Mouse (Mus musculus): ENCODE results near the gene Isca2. TPM values are rescaled to one million over a fixed set of nuclear protein-coding genes. Genes with fewer than 3 reads are reported as not detected.

Gene Isca2
- polyA plus RNA-seq, 1 experiment from 2014 or later, result 137 TPM

DNA sequence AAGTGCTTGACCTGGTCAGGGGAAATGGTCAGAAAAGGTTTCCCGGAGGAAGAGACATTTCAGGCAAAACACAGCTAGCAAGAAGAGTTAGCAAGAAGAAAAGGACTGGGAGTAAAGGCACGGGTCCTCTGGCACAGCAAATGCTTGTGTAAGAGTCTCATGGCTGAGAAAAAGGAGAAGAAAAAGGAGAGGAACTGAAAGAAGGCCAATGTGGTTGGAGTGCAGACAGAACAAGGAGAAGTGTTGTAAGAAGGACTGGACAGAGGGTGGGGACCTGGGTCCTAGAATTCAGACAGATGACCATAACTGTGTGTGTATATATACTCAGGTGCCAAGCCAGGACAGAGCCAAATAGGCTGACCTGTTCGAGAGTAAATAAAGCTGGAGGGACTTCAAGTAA lies 24.9 kb upstream of the Isca2 start:
- Histone ChIP-seq H3K4me3 (ENCODE audit: low read depth, low read length) (no peak overlapping the region), H3K9ac (replicated peaks; ENCODE audit: low read depth, low read length) (no peak overlapping the region), H3K27me3 (ENCODE audit: control insufficient read depth, insufficient read depth, low read length) (no peaks in the 10 kb centered on the region), H3K4me1 (ENCODE audit: control insufficient read depth, insufficient read depth, low read length) (0 out of 2 replicates have a peak, but pooled peaks cover 3% of the 10 kb centered on the region), H3K9me3 (ENCODE audit: control insufficient read depth, low read depth, low read length) (no peaks in the 10 kb centered on the region), H3K4me2 (replicated peaks; ENCODE audit: low read depth, low read length) (no peak overlapping the region), H3K36me3 (ENCODE audit: control insufficient read depth, insufficient read depth, low read length) (no peaks in the 10 kb centered on the region), H3K27ac (ENCODE audit: low read length) (no peak overlapping the region)
- no peak for ATAC-seq (ENCODE audit: insufficient number of reproducible peaks, insufficient read depth, low FRiP score, low read depth)
- WGBS, result 63% methylated on average over 3 of the region's 3 CpGs

DNA sequence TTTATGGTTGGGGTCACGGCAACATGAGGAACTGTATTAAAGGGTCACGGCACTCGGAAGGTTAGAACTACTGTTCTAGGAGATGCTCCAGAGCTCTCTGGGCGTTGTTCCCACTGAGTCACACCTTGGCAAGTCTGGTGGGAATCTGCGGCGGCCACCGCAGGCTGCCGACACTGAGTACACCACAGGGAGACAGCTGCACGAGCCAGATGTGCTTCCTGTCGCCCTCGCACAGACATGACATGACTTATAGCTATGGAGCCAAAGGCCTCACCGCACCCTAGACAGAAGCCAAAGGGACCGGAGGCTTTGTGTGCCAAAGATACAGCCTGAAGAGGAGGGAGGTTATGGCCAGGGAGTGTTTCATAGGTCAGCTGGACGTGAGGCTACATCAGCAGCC lies 22.4 kb upstream of the Isca2 start:
- no peak for ATAC-seq (ENCODE audit: insufficient number of reproducible peaks, insufficient read depth, low FRiP score, low read depth)
- no peak overlapping the region for H3K27ac ChIP-seq (ENCODE audit: low read length)
- no peaks in the 10 kb centered on the region for H3K27me3 ChIP-seq (ENCODE audit: control insufficient read depth, insufficient read depth, low read length)
- H3K4me1 ChIP-seq (ENCODE audit: control insufficient read depth, insufficient read depth, low read length), result 0 out of 2 replicates have a peak, but pooled peaks cover 3% of the 10 kb centered on the region
- no peak overlapping the region for H3K9ac ChIP-seq (replicated peaks; ENCODE audit: low read depth, low read length)
- no peak overlapping the region for H3K4me3 ChIP-seq (ENCODE audit: low read depth, low read length)
- no peak overlapping the region for H3K4me2 ChIP-seq (replicated peaks; ENCODE audit: low read depth, low read length)
- H3K36me3 ChIP-seq (ENCODE audit: control insufficient read depth, insufficient read depth, low read length), result no peaks in the 10 kb centered on the region; the same call in 1 of the 2 replicates
- no peaks in the 10 kb centered on the region for H3K9me3 ChIP-seq (ENCODE audit: control insufficient read depth, low read depth, low read length)
- 43% methylated on average over 14 of the region's 14 CpGs for WGBS

GRCm38 (mm10) chr12:84752131-84752977 lies 20.7 kb upstream of the Isca2 start:
- no peak overlapping the region for H3K4me3 ChIP-seq (ENCODE audit: low read depth, low read length)
- H3K9ac ChIP-seq (replicated peaks; ENCODE audit: low read depth, low read length), result no peak overlapping the region
- no peak overlapping the region for H3K4me2 ChIP-seq (replicated peaks; ENCODE audit: low read depth, low read length)
- no peak overlapping the region for H3K27ac ChIP-seq (ENCODE audit: low read length)
- no peaks in the 10 kb centered on the region for H3K27me3 ChIP-seq (ENCODE audit: control insufficient read depth, insufficient read depth, low read length)
- WGBS, result 44% methylated on average over 14 of the region's 14 CpGs
- no peaks in the 10 kb centered on the region for H3K4me1 ChIP-seq (ENCODE audit: control insufficient read depth, insufficient read depth, low read length)
- no peak for ATAC-seq (ENCODE audit: insufficient number of reproducible peaks, insufficient read depth, low FRiP score, low read depth)
- H3K9me3 ChIP-seq (ENCODE audit: control insufficient read depth, low read depth, low read length), result no peaks in the 10 kb centered on the region
- H3K36me3 ChIP-seq (ENCODE audit: control insufficient read depth, insufficient read depth, low read length), result peaks cover 12% of the 10 kb centered on the region

DNA sequence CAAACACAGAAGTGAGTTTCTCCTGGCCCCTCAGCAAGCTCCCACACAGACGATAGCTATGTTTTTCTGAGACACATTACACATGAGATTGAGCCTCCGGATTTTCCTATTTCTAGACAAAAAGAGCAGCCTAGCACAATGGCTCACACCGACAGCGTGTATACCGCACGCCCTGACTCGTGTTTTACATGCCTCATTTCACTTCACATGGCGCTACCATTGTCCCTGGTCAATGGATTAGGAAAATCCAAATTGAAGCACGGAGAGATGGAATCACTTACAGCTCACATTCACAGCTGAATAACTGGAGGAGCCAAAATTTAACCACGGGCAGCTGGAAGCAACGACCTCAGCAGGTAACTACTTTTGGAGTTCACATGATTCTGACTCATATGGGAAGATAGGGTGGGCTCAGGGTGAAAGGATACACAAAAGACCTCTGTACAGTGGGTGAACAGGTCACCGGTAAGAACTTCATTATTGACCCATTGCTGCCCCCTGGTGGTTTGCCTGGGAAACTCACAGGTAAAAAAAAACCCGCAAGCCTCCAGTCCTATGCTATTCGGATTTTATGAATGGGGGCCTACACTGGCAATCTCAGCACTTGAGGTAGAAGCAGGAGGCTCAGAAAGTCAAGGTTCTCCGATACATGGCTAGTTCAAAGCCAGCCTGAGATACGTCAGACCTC lies 17.9 kb upstream of the Isca2 start:
- H3K4me1 ChIP-seq (ENCODE audit: control insufficient read depth, insufficient read depth, low read length), result no peaks in the 10 kb centered on the region
- no peak overlapping the region for H3K4me3 ChIP-seq (ENCODE audit: low read depth, low read length)
- H3K9ac ChIP-seq (replicated peaks; ENCODE audit: low read depth, low read length), result no peak overlapping the region
- H3K4me2 ChIP-seq (replicated peaks; ENCODE audit: low read depth, low read length), result no peak overlapping the region
- H3K27ac ChIP-seq (ENCODE audit: low read length), result no peak overlapping the region
- ATAC-seq (ENCODE audit: insufficient number of reproducible peaks, insufficient read depth, low FRiP score, low read depth), result no peak
- no peaks in the 10 kb centered on the region for H3K27me3 ChIP-seq (ENCODE audit: control insufficient read depth, insufficient read depth, low read length)
- peaks cover 21% of the 10 kb centered on the region for H3K36me3 ChIP-seq (ENCODE audit: control insufficient read depth, insufficient read depth, low read length)
- 67% methylated on average over 16 of the region's 16 CpGs for WGBS
- H3K9me3 ChIP-seq (ENCODE audit: control insufficient read depth, low read depth, low read length), result no peaks in the 10 kb centered on the region

- no peak overlapping the region for H3K9ac ChIP-seq (replicated peaks; ENCODE audit: low read depth, low read length)
- WGBS, result 93% methylated on average over 10 of the region's 10 CpGs
- no peak overlapping the region for H3K27ac ChIP-seq (ENCODE audit: low read length)
- no peaks in the 10 kb centered on the region for H3K27me3 ChIP-seq (ENCODE audit: control insufficient read depth, insufficient read depth, low read length)
- ATAC-seq (ENCODE audit: insufficient number of reproducible peaks, insufficient read depth, low FRiP score, low read depth), result no peak
- H3K9me3 ChIP-seq (ENCODE audit: control insufficient read depth, low read depth, low read length), result no peaks in the 10 kb centered on the region
- H3K4me3 ChIP-seq (ENCODE audit: low read depth, low read length), result no peak overlapping the region
- peaks cover 25% of the 10 kb centered on the region for H3K36me3 ChIP-seq (ENCODE audit: control insufficient read depth, insufficient read depth, low read length)
- no peak overlapping the region for H3K4me2 ChIP-seq (replicated peaks; ENCODE audit: low read depth, low read length)
- no peaks in the 10 kb centered on the region for H3K4me1 ChIP-seq (ENCODE audit: control insufficient read depth, insufficient read depth, low read length)
Observed at GRCm38 (mm10) chr12:84756016-84756415, 17.0 kb upstream of the Isca2 start.

DNA sequence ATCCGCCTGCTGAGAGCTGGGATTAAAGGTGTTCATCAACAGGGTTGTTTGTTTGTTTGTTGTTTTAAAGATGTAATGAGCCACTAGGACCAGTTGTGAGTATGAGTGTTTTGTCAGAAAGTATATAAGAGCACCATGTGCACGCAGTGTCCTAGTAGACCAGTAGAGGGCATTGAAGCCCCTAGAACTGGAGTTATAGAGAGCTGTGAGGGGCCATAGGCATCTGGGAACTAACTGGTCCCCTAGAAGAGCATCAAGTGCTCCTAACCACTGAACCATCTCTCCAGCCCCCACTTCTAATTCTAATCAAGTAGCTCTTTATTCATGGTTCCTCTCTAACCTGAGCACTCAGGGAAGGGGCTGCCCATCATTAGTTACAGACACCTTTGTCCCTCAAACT lies 14.0 kb upstream of the Isca2 start:
- ATAC-seq (ENCODE audit: insufficient number of reproducible peaks, insufficient read depth, low FRiP score, low read depth), result no peak
- H3K4me2 ChIP-seq (replicated peaks; ENCODE audit: low read depth, low read length), result no peak overlapping the region
- H3K4me1 ChIP-seq (ENCODE audit: control insufficient read depth, insufficient read depth, low read length), result no peaks in the 10 kb centered on the region
- peaks cover 34% of the 10 kb centered on the region for H3K36me3 ChIP-seq (ENCODE audit: control insufficient read depth, insufficient read depth, low read length)
- H3K27me3 ChIP-seq (ENCODE audit: control insufficient read depth, insufficient read depth, low read length), result no peaks in the 10 kb centered on the region
- no peak overlapping the region for H3K9ac ChIP-seq (replicated peaks; ENCODE audit: low read depth, low read length)
- 69% methylated on average over 2 of the region's 2 CpGs for WGBS
- H3K9me3 ChIP-seq (ENCODE audit: control insufficient read depth, low read depth, low read length), result no peaks in the 10 kb centered on the region
- H3K4me3 ChIP-seq (ENCODE audit: low read depth, low read length), result no peak overlapping the region
- H3K27ac ChIP-seq (ENCODE audit: low read length), result no peak overlapping the region

DNA sequence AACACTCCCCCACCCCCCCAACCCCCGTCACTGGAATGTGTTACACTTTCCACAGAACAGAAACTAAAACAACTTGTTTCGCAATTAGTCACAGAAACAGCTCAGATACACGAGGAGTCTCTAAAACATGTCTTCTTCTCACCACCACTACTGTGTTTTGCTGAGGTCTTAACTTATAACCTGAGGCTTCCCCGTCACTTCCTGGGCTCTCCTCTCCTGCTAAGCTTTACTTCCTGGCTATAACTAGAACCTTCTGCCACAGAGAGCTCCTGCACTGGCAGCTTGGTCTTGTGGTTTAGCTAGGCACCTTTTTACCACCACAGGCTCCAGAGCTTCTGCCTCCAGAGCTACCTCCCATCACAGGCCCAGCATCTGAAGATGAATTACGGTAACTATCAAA lies 10.5 kb upstream of the Isca2 start:
- 0 out of 2 replicates have a peak, but pooled peaks cover 5% of the 10 kb centered on the region for H3K4me1 ChIP-seq (ENCODE audit: control insufficient read depth, insufficient read depth, low read length)
- 86% methylated on average over 5 of the region's 5 CpGs for WGBS
- H3K9me3 ChIP-seq (ENCODE audit: control insufficient read depth, low read depth, low read length), result no peaks in the 10 kb centered on the region
- no peak overlapping the region for H3K4me3 ChIP-seq (ENCODE audit: low read depth, low read length)
- no peak overlapping the region for H3K4me2 ChIP-seq (replicated peaks; ENCODE audit: low read depth, low read length)
- no peak for ATAC-seq (ENCODE audit: insufficient number of reproducible peaks, insufficient read depth, low FRiP score, low read depth)
- no peak overlapping the region for H3K27ac ChIP-seq (ENCODE audit: low read length)
- H3K36me3 ChIP-seq (ENCODE audit: control insufficient read depth, insufficient read depth, low read length), result peaks cover 34% of the 10 kb centered on the region
- H3K9ac ChIP-seq (replicated peaks; ENCODE audit: low read depth, low read length), result no peak overlapping the region
- H3K27me3 ChIP-seq (ENCODE audit: control insufficient read depth, insufficient read depth, low read length), result no peaks in the 10 kb centered on the region

DNA sequence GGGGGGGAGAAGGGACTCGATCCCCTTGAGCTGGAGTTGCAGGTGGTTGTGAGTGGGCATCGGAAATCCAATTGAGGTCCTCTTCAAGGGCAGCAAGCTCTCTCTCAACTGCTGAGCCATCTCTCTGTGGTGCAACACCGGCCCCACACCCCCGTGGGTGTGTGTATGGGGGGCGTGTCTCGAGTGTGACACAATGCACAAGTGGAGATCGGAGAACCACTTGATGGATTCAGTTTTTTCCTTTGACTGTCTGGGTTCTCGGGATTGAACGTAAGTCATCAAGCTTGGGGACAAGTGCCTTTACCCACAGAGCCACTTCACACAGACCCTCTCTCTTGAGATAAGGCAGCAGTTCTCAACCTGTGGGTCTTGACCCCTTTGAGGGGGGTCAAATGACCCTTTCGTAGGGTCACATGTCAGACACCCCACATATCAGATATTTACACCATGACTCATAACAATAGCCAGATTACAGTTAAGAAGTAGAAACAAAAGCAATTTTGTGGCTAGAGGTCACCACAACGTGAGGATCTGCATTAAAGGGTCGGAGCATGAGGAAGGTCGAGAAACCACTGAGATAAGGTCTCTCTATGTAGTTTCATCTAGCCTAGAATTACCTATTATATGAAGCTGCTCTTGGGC lies 9.4 kb upstream of the Isca2 start:
- 0 out of 2 replicates have a peak, but pooled peaks cover 5% of the 10 kb centered on the region for H3K4me1 ChIP-seq (ENCODE audit: control insufficient read depth, insufficient read depth, low read length)
- peaks cover 30% of the 10 kb centered on the region for H3K36me3 ChIP-seq (ENCODE audit: control insufficient read depth, insufficient read depth, low read length)
- ATAC-seq (ENCODE audit: insufficient number of reproducible peaks, insufficient read depth, low FRiP score, low read depth), result no peak
- H3K27me3 ChIP-seq (ENCODE audit: control insufficient read depth, insufficient read depth, low read length), result no peaks in the 10 kb centered on the region
- H3K9ac ChIP-seq (replicated peaks; ENCODE audit: low read depth, low read length), result no peak overlapping the region
- H3K4me3 ChIP-seq (ENCODE audit: low read depth, low read length), result no peak overlapping the region
- no peak overlapping the region for H3K4me2 ChIP-seq (replicated peaks; ENCODE audit: low read depth, low read length)
- 84% methylated on average over 13 of the region's 13 CpGs for WGBS
- no peak overlapping the region for H3K27ac ChIP-seq (ENCODE audit: low read length)
- H3K9me3 ChIP-seq (ENCODE audit: control insufficient read depth, low read depth, low read length), result no peaks in the 10 kb centered on the region
